Mouse (Mus musculus) ES-E14 (cell line): Measurements from ENCODE around the gene Trim33. TPM values are rescaled to one million over a fixed set of nuclear protein-coding genes. Genes with fewer than 3 reads are reported as not detected.

Source experiments
- DNase-seq: peaks from one replicate; pipeline ENCODE4 v3.0.0-alpha.2; 2013; ENCODE audit warnings: low read depth, low spot score
- H3K27ac ChIP-seq: 2 replicates; pipeline ENCODE4 v1.5.1; 2012; ENCODE audit warnings: low read depth, mild to moderate bottlenecking, low read length, moderate library complexity, mixed read lengths; ENCODE audit not compliant: poor library complexity, insufficient read depth, severe bottlenecking
- H3K36me3 ChIP-seq: 2 replicates; pipeline ENCODE4 v1.6.1; 2012; ENCODE audit warnings: mild to moderate bottlenecking, low read length, moderate library complexity, mixed read lengths; ENCODE audit not compliant: control insufficient read depth, poor library complexity, insufficient read depth, severe bottlenecking
- H3K4me1 ChIP-seq, 2 experiments: fragments of 150-350 bp in 1 of 2; sonication (generic) in 1 of 2; 2 replicates each; pipeline ENCODE4 v1.6.1; 2012; ENCODE audit warnings: low read length in 2 of 2, mild to moderate bottlenecking in 1 of 2, mixed read lengths in 1 of 2; ENCODE audit not compliant: control insufficient read depth in 2 of 2, insufficient read depth in 2 of 2, poor library complexity in 1 of 2
- H3K4me3 ChIP-seq, 2 experiments: fragments of 150-350 bp in 1 of 2; sonication (generic) in 1 of 2; 2 replicates each; pipeline ENCODE4 v1.5.1; 2012; ENCODE audit warnings: low read length in 2 of 2, low read depth in 1 of 2, mild to moderate bottlenecking in 1 of 2, mixed read lengths in 1 of 2; ENCODE audit not compliant: insufficient read depth in 1 of 2, poor library complexity in 1 of 2, severe bottlenecking in 1 of 2
- H3K9ac ChIP-seq: 2 replicates; pipeline ENCODE4 v1.6.1; 2012; ENCODE audit warnings: low read depth, mild to moderate bottlenecking, low read length, mixed read lengths; ENCODE audit not compliant: poor library complexity, insufficient read depth, severe bottlenecking
- H3K9me3 ChIP-seq: fragments of 150-350 bp; sonication (generic); 2 replicates; pipeline ENCODE4 v1.6.1; 2012; ENCODE audit warnings: low read depth, mild to moderate bottlenecking, low read length; ENCODE audit not compliant: control insufficient read depth, insufficient read depth
- CHD2 ChIP-seq: IDR thresholded peaks from 2 replicates; pipeline ENCODE4 v1.6.1; 2014; ENCODE audit warnings: mild to moderate bottlenecking, low read depth, low read length, inconsistent platforms
- HCFC1 ChIP-seq: IDR thresholded peaks from 2 replicates; pipeline ENCODE4 v1.6.1; 2012; ENCODE audit warnings: low read length, inconsistent platforms, borderline replicate concordance; ENCODE audit not compliant: insufficient read depth
- MAFK ChIP-seq: IDR thresholded peaks from 2 replicates; pipeline ENCODE4 v1.6.1; 2014; ENCODE audit warnings: mild to moderate bottlenecking, low read depth, low read length, inconsistent platforms; ENCODE audit not compliant: insufficient read depth
- ZC3H11A ChIP-seq: IDR thresholded peaks from 2 replicates; pipeline ENCODE4 v1.6.1; 2012; ENCODE audit warnings: low read depth, mild to moderate bottlenecking, inconsistent platforms, low read length, borderline replicate concordance
- ZNF384 ChIP-seq: IDR thresholded peaks from 2 replicates; pipeline ENCODE4 v1.6.1; 2012; ENCODE audit warnings: low read depth, low read length, inconsistent platforms
- in situ Hi-C, 2 experiments: fragments of 600-800 bp; cut with MboI; formaldehyde crosslinking; loops; one replicate each; pipeline ENCODE4 v1.15.1; 2025; ENCODE audit warnings: low sequenced_read_pairs in 2 of 2, inconsistent platforms in 1 of 2; ENCODE audit not compliant: unreplicated experiment in 2 of 2
- total RNA-seq: library from RNA; depleted of rRNA; stranded (reverse); fragments of 300-350 nt; gene quantifications from 2 replicates; pipeline ENCODE4 v1.2.3, GENCODE M21; 2012

The Trim33 gene
- total RNA-seq, 1 experiment, result 37.7 TPM

- no peak overlapping the region for H3K9ac ChIP-seq
- H3K4me3 ChIP-seq, result no peak overlapping the region
- H3K9me3 ChIP-seq, result no peaks in the 10 kb centered on the region
- H3K36me3 ChIP-seq, result no peaks in the 10 kb centered on the region; the same call in none of the 2 replicates
- DNase-seq, result no peak
- in situ Hi-C loops, result no loop called here
- no peaks in the 10 kb centered on the region for H3K4me1 ChIP-seq
- H3K27ac ChIP-seq, result no peak overlapping the region
- TF ChIP-seq CHD2, result no peak
Observed at GRCm38 (mm10) chr3:103353518-103353917, 74.4 kb downstream of the Trim33 start.

GRCm38 (mm10) chr3:103354041-103354440, 74.9 kb downstream of the Trim33 start:
- DNase-seq, result no peak
- Histone ChIP-seq H3K9ac (no peak overlapping the region), H3K4me1 (no peaks in the 10 kb centered on the region), H3K4me3 (no peak overlapping the region), H3K9me3 (no peaks in the 10 kb centered on the region), H3K27ac (no peak overlapping the region), H3K36me3 (no peaks in the 10 kb centered on the region; the same call in none of the 2 replicates)
- in situ Hi-C loops, result no loop called here
- TF ChIP-seq ZNF384, result no peak
- no peak for TF ChIP-seq ZC3H11A
- TF ChIP-seq CHD2, result no peak
- TF ChIP-seq HCFC1, result no peak
- TF ChIP-seq MAFK, result no peak

DNA sequence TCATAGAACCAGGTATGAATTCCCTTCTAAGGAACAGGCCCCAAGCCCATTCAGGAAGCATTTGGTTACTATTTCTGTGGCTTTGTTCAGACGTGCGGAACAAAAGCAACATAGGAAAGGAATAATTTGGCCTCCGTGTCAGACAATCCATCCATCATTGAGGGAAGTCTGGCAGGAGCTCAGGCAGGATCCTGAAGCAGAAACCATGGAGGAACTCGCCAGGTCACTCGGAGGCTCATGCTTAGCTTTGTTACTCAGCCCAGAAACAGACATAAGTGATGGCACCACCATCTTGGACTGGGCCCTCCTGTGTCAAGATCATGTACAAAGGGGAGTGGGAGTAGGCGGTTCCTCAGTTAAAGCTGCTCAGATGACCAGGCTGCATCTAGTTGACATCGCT, 82.1 kb downstream of the Trim33 start:
- H3K9ac ChIP-seq, result no peak overlapping the region
- H3K4me1 ChIP-seq, result no peaks in the 10 kb centered on the region
- in situ Hi-C loops, result no loop called here
- no peaks in the 10 kb centered on the region for H3K36me3 ChIP-seq
- no peak overlapping the region for H3K27ac ChIP-seq
- H3K4me3 ChIP-seq, result no peak overlapping the region
- DNase-seq, result no peak
- no peaks in the 10 kb centered on the region for H3K9me3 ChIP-seq
- no peak for TF ChIP-seq ZC3H11A
- TF ChIP-seq MAFK, result no peak
- no peak for TF ChIP-seq HCFC1
- TF ChIP-seq CHD2, result no peak
- TF ChIP-seq ZNF384, result no peak

GRCm38 (mm10) chr3:103364182-103364945, 85.3 kb downstream of the Trim33 start:
- in situ Hi-C loops, result no loop called here
- TF ChIP-seq ZC3H11A, result no peak
- no peak for TF ChIP-seq CHD2
- TF ChIP-seq ZNF384, result no peak
- TF ChIP-seq MAFK, result no peak
- no peak for TF ChIP-seq HCFC1
- Histone ChIP-seq H3K27ac (no peak overlapping the region), H3K9ac (no peak overlapping the region), H3K9me3 (no peaks in the 10 kb centered on the region), H3K4me1 (0 out of 4 replicates have a peak, but pooled peaks cover 0 to 2% of the 10 kb centered on the region in 2 experiments), H3K36me3 (no peaks in the 10 kb centered on the region), H3K4me3 (no peak overlapping the region)
- DNase-seq, result no peak
